Mouse (Mus musculus) embryonic facial prominence, embryonic 11.5 days (tissue): ENCODE results near the gene Stkld1. TPM values are rescaled to one million over a fixed set of nuclear protein-coding genes. Genes with fewer than 3 reads are reported as not detected.

Source experiments
- ATAC-seq: fragments of 200-750 bp; cut with Nextera tagmentation; replicated peaks from 2 replicates; pipeline ENCODE4 v1.8.0; 2017; ENCODE audit warnings: low read depth; ENCODE audit not compliant: insufficient number of reproducible peaks, low FRiP score, low TSS enrichment
- DNase-seq: peaks from one replicate; pipeline ENCODE4 v3.0.0-alpha.2; 2015; ENCODE audit warnings: low spot score
- H3K27ac ChIP-seq: fragments of 300-500 bp; sonication (generic); replicated peaks from 2 replicates; pipeline ENCODE4 v1.5.1; 2014; ENCODE audit warnings: mild to moderate bottlenecking, low read depth, low read length, control low read depth
- H3K27me3 ChIP-seq: fragments of 300-500 bp; sonication (generic); 2 replicates; pipeline ENCODE4 v1.6.1; 2014; ENCODE audit warnings: mild to moderate bottlenecking, low read length, moderate library complexity, mixed read lengths; ENCODE audit not compliant: control insufficient read depth, insufficient read depth
- H3K36me3 ChIP-seq: fragments of 300-500 bp; sonication (generic); replicated peaks from 2 replicates; pipeline ENCODE4 v1.6.1; 2014; ENCODE audit warnings: low read depth, mild to moderate bottlenecking, low read length, moderate library complexity, mixed read lengths; ENCODE audit not compliant: control insufficient read depth, insufficient read depth
- H3K4me1 ChIP-seq: fragments of 300-500 bp; sonication (generic); 2 replicates; pipeline ENCODE4 v1.6.1; 2014; ENCODE audit warnings: low read length, mixed read lengths; ENCODE audit not compliant: control insufficient read depth, insufficient read depth
- H3K4me2 ChIP-seq: fragments of 300-500 bp; sonication (generic); 2 replicates; pipeline ENCODE4 v1.6.1; 2014; ENCODE audit warnings: low read depth, mild to moderate bottlenecking, control low read depth, low read length, moderate library complexity
- H3K4me3 ChIP-seq: fragments of 300-500 bp; sonication (generic); 2 replicates; pipeline ENCODE4 v1.5.1; 2014; ENCODE audit warnings: low read depth, low read length, control low read depth
- H3K9ac ChIP-seq: fragments of 300-500 bp; sonication (generic); replicated peaks from 2 replicates; pipeline ENCODE4 v1.6.1; 2014; ENCODE audit warnings: mild to moderate bottlenecking, control low read depth, low read length
- H3K9me3 ChIP-seq: fragments of 300-500 bp; sonication (generic); replicated peaks from 2 replicates; pipeline ENCODE4 v1.6.1; 2016; ENCODE audit warnings: mild to moderate bottlenecking, low read length, inconsistent platforms, mixed read lengths; ENCODE audit not compliant: control insufficient read depth
- WGBS: fragments of 180-500 bp; shearing (Covaris S2); extraction: QIAGEN DNeasy Blood & Tissue Kit; methylation state at CpG from one replicate; pipeline ENCODE4 v1.1.7; 2014; 5-methylcytosine and 5-hydroxymethylcytosine counted together
- polyA plus RNA-seq: library from polyadenylated mRNA; unstranded; fragments of >200 nt; fragmentation: Nextera tagmentation; extraction: Ambion mirVana; gene quantifications from 2 replicates; pipeline ENCODE4 v1.2.1, GENCODE M21; 2014

Stkld1 gene
- polyA plus RNA-seq, 1 experiment from 2014 or later = not detected

- ATAC-seq = no peak
- no peaks in the 10 kb centered on the region for H3K9me3 ChIP-seq
- peak overlapping the region; percentile 61 for H3K4me2 ChIP-seq
- H3K4me3 ChIP-seq = peak overlapping the region; percentile 76
- no peak for DNase-seq
- peaks cover 11% of the 10 kb centered on the region for H3K36me3 ChIP-seq
- H3K27ac ChIP-seq = peak overlapping the region; percentile 74
- H3K4me1 ChIP-seq = no peaks in the 10 kb centered on the region
- no peaks in the 10 kb centered on the region for H3K27me3 ChIP-seq
- WGBS = 8% methylated on average over 7 of the region's 7 CpGs
- peak overlapping the region; percentile 67 for H3K9ac ChIP-seq
These were observed 30.5 kb upstream of the Stkld1 start for GRCm38 (mm10) chr2:26903311-26903710.

GRCm38 (mm10) chr2:26905936-26906335 is 27.9 kb upstream of the Stkld1 start:
- H3K4me1 ChIP-seq = no peaks in the 10 kb centered on the region
- H3K9ac ChIP-seq = no peak overlapping the region
- H3K36me3 ChIP-seq = peaks cover 3% of the 10 kb centered on the region; the same call in 1 of the 2 replicates
- ATAC-seq = no peak
- H3K27me3 ChIP-seq = no peaks in the 10 kb centered on the region
- 77% methylated on average over 2 of the region's 2 CpGs for WGBS
- no peaks in the 10 kb centered on the region for H3K9me3 ChIP-seq
- H3K4me2 ChIP-seq = no peak overlapping the region
- no peak overlapping the region for H3K4me3 ChIP-seq
- H3K27ac ChIP-seq = no peak overlapping the region
- no peak for DNase-seq

- Histone ChIP-seq H3K9ac (no peak overlapping the region), H3K27ac (no peak overlapping the region), H3K9me3 (no peaks in the 10 kb centered on the region), H3K4me2 (no peak overlapping the region), H3K27me3 (no peaks in the 10 kb centered on the region), H3K36me3 (peaks cover 3% of the 10 kb centered on the region; the same call in 1 of the 2 replicates), H3K4me3 (no peak overlapping the region), H3K4me1 (no peaks in the 10 kb centered on the region)
- DNase-seq (no peak), ATAC-seq (no peak)
- 90% methylated on average over 3 of the region's 3 CpGs for WGBS
These were observed 27.4 kb upstream of the Stkld1 start for GRCm38 (mm10) chr2:26906431-26906830.

- Histone ChIP-seq H3K4me2 (no peak overlapping the region), H3K9me3 (no peaks in the 10 kb centered on the region), H3K4me3 (no peak overlapping the region), H3K27me3 (no peaks in the 10 kb centered on the region), H3K9ac (no peak overlapping the region), H3K27ac (no peak overlapping the region), H3K4me1 (no peaks in the 10 kb centered on the region), H3K36me3 (peaks cover 6% of the 10 kb centered on the region)
- ATAC-seq (no peak), DNase-seq (peak; percentile 56)
- WGBS = 67% methylated on average over 4 of the region's 4 CpGs
These were observed 26.7 kb upstream of the Stkld1 start for GRCm38 (mm10) chr2:26907109-26907508.

- no peak for ATAC-seq
- Histone ChIP-seq H3K36me3 (peaks cover 14% of the 10 kb centered on the region), H3K4me1 (no peaks in the 10 kb centered on the region), H3K4me2 (peak overlapping the region; percentile 27), H3K4me3 (peak overlapping the region; percentile 87), H3K9me3 (no peaks in the 10 kb centered on the region), H3K27ac (no peak overlapping the region), H3K27me3 (no peaks in the 10 kb centered on the region), H3K9ac (0 out of 2 replicates have a peak overlapping the region, but pooled peaks have one; percentile 5)
- no peak for DNase-seq
- 83% methylated on average over 18 of the region's 18 CpGs for WGBS
These were observed 25.0 kb upstream of the Stkld1 start for GRCm38 (mm10) chr2:26908710-26909386.

GRCm38 (mm10) chr2:26909387-26909784 is 24.5 kb upstream of the Stkld1 start:
- H3K27ac ChIP-seq = no peak overlapping the region
- DNase-seq (no peak), ATAC-seq (no peak)
- peak overlapping the region; percentile 87 for H3K4me3 ChIP-seq
- H3K9me3 ChIP-seq = no peaks in the 10 kb centered on the region
- no peaks in the 10 kb centered on the region for H3K4me1 ChIP-seq
- no peaks in the 10 kb centered on the region for H3K27me3 ChIP-seq
- peak overlapping the region; percentile 49 for H3K4me2 ChIP-seq
- peaks cover 14% of the 10 kb centered on the region for H3K36me3 ChIP-seq
- peak overlapping the region; percentile 90; the same call in 1 of the 2 replicates for H3K9ac ChIP-seq

GRCm38 (mm10) chr2:26910124-26910993 is 23.5 kb upstream of the Stkld1 start, which contains the start of the genes Med22 and Rpl7a:
Gene Med22 (minus strand): TSS chr2:26910677.
Gene Rpl7a (plus strand): TSS chr2:26910764.
- peak within 1 kb of the TSS; percentile 92 for H3K9ac ChIP-seq
- H3K27me3 ChIP-seq = no peaks in the 10 kb centered on the region
- H3K4me3 ChIP-seq = peak within 1 kb of the TSS; percentile 87
- H3K27ac ChIP-seq = peak within 1 kb of the TSS; percentile 72
- under 1% methylated on average over 74 of the region's 74 CpGs for WGBS
- peaks cover 14% of the 10 kb centered on the region for H3K36me3 ChIP-seq
- DNase-seq (peak; percentile 98), ATAC-seq (peak; percentile 84)
- no peaks in the 10 kb centered on the region for H3K9me3 ChIP-seq
- no peaks in the 10 kb centered on the region for H3K4me1 ChIP-seq
- peak within 1 kb of the TSS; percentile 79 for H3K4me2 ChIP-seq
